Mouse (Mus musculus) heart, embryonic 16.5 days (tissue): ENCODE data around the gene Kcnj4. TPM values are rescaled to one million over a fixed set of nuclear protein-coding genes. Genes with fewer than 3 reads are reported as not detected.
A peak's percentile ranks its signal among the peaks of the same experiment; 100 is the strongest.

Experiments
- ATAC-seq: fragments of 200-750 bp; cut with Nextera tagmentation; replicated peaks from 2 replicates; pipeline ENCODE4 v1.8.0; 2017; ENCODE audit warnings: moderate number of reproducible peaks; ENCODE audit not compliant: insufficient read depth, low FRiP score; ENCODE audit errors: extremely low read depth
- H3K27ac ChIP-seq: fragments of 300-500 bp; sonication (generic); 2 replicates; pipeline ENCODE4 v1.5.1; 2014; ENCODE audit warnings: mild to moderate bottlenecking, low read length, control low read depth, moderate library complexity
- H3K27me3 ChIP-seq: fragments of 300-500 bp; sonication (generic); 2 replicates; pipeline ENCODE4 v1.6.1; 2014; ENCODE audit warnings: low read length, mixed read lengths; ENCODE audit not compliant: control insufficient read depth, insufficient read depth
- H3K36me3 ChIP-seq: fragments of 300-500 bp; sonication (generic); 2 replicates; pipeline ENCODE4 v1.6.1; 2014; ENCODE audit not compliant: control insufficient read depth, insufficient read depth
- H3K4me1 ChIP-seq: fragments of 300-500 bp; sonication (generic); 2 replicates; pipeline ENCODE4 v1.6.1; 2014; ENCODE audit warnings: low read length, mixed read lengths; ENCODE audit not compliant: control insufficient read depth, insufficient read depth
- H3K4me2 ChIP-seq: fragments of 300-500 bp; sonication (generic); 2 replicates; pipeline ENCODE4 v1.6.1; 2014; ENCODE audit warnings: low read depth, mild to moderate bottlenecking, control low read depth, low read length
- H3K4me3 ChIP-seq: fragments of 300-500 bp; sonication (generic); 2 replicates; pipeline ENCODE4 v1.5.1; 2014; ENCODE audit warnings: mild to moderate bottlenecking, control low read depth, low read length
- H3K9ac ChIP-seq: fragments of 300-500 bp; sonication (generic); 2 replicates; pipeline ENCODE4 v1.6.1; 2014; ENCODE audit warnings: low read length, control low read depth
- H3K9me3 ChIP-seq: fragments of 300-500 bp; sonication (generic); replicated peaks from 2 replicates; pipeline ENCODE4 v1.6.1; 2016; ENCODE audit warnings: low read length; ENCODE audit not compliant: control insufficient read depth
- WGBS: fragments of 180-500 bp; shearing (Covaris S2); extraction: QIAGEN DNeasy Blood & Tissue Kit; methylation state at CpG from one replicate; pipeline ENCODE4 v1.1.7; 2014; 5-methylcytosine and 5-hydroxymethylcytosine counted together
- polyA plus RNA-seq: library from polyadenylated mRNA; unstranded; fragments of >200 nt; fragmentation: Nextera tagmentation; extraction: Ambion mirVana; gene quantifications from 2 replicates; pipeline ENCODE4 v1.2.1, GENCODE M21; 2015

Kcnj4 gene
- polyA plus RNA-seq, 1 experiment from 2014 or later = 0.22 TPM

- peak overlapping the region; percentile 96 for H3K4me2 ChIP-seq
- H3K9me3 ChIP-seq = no peaks in the 10 kb centered on the region
- WGBS = under 1% methylated on average over 56 of the region's 71 CpGs
- H3K27me3 ChIP-seq = peaks cover 45% of the 10 kb centered on the region
- H3K27ac ChIP-seq = no peak overlapping the region
- peak; percentile 35 for ATAC-seq
- H3K36me3 ChIP-seq = no peaks in the 10 kb centered on the region
- peaks cover 21% of the 10 kb centered on the region for H3K4me1 ChIP-seq
- peak overlapping the region; percentile 66 for H3K9ac ChIP-seq
- peak overlapping the region; percentile 57 for H3K4me3 ChIP-seq
These were observed 709 bp upstream of the Kcnj4 start for GRCm38 (mm10) chr15:79505616-79506283.

GRCm38 (mm10) chr15:79503438-79503837, 1.6 kb downstream of the Kcnj4 start:
- Histone ChIP-seq H3K27ac (no peak overlapping the region), H3K9ac (no peak overlapping the region), H3K4me3 (no peak overlapping the region), H3K4me1 (peaks cover 20% of the 10 kb centered on the region), H3K4me2 (no peak overlapping the region), H3K36me3 (no peaks in the 10 kb centered on the region), H3K27me3 (peaks cover 35% of the 10 kb centered on the region), H3K9me3 (no peaks in the 10 kb centered on the region)
- WGBS = 68% methylated on average over 5 of the region's 5 CpGs
- no peak for ATAC-seq

DNA sequence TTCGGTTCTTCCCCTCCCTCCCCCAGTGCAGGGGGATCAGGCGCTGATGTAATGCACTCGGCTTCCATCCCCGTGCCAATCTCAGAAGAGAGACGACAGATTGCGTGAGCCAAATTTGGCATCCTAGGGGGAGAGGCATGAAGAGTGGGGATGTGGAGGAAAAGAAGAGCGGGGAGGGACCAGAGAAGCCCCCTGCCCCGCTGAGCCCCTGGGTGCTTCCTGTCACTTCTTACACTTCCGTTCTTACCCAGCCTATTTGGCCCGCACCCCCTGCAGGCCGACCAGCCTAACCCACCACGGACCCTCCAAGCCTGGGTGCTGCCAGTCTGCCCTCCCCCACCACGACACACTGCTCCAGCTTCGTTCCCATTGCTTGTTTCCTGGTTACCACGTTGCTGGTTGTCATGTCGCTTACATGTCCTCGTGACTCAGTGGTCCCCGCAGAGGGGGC, 2.1 kb downstream of the Kcnj4 start:
- Histone ChIP-seq H3K9me3 (no peaks in the 10 kb centered on the region), H3K27ac (no peak overlapping the region), H3K27me3 (peaks cover 30% of the 10 kb centered on the region), H3K9ac (no peak overlapping the region), H3K4me3 (no peak overlapping the region), H3K4me1 (peaks cover 20% of the 10 kb centered on the region), H3K4me2 (peak overlapping the region; percentile 34; the same call in 1 of the 2 replicates), H3K36me3 (no peaks in the 10 kb centered on the region)
- WGBS = 22% methylated on average over 18 of the region's 18 CpGs
- ATAC-seq = 0 out of 2 replicates have a peak, but pooled peaks have one; percentile 26

GRCm38 (mm10) chr15:79500110-79500509, 4.9 kb downstream of the Kcnj4 start:
- Histone ChIP-seq H3K9me3 (no peaks in the 10 kb centered on the region), H3K4me3 (no peak overlapping the region), H3K9ac (no peak overlapping the region; the same call in 1 of the 2 replicates), H3K27me3 (peaks cover 19% of the 10 kb centered on the region), H3K27ac (no peak overlapping the region), H3K4me2 (no peak overlapping the region), H3K36me3 (no peaks in the 10 kb centered on the region), H3K4me1 (peaks cover 16% of the 10 kb centered on the region)
- WGBS = 55% methylated on average over 17 of the region's 17 CpGs
- ATAC-seq = no peak; the same call in 1 of the 2 replicates

GRCm38 (mm10) chr15:79493527-79493926, 11.5 kb downstream of the Kcnj4 start:
- ATAC-seq = no peak
- no peaks in the 10 kb centered on the region for H3K36me3 ChIP-seq
- H3K4me1 ChIP-seq = peaks cover 3% of the 10 kb centered on the region
- H3K27me3 ChIP-seq = peaks cover 22% of the 10 kb centered on the region; the same call in 1 of the 2 replicates
- 29% methylated on average over 18 of the region's 18 CpGs for WGBS
- H3K4me3 ChIP-seq = no peak overlapping the region
- H3K9ac ChIP-seq = 0 out of 2 replicates have a peak overlapping the region, but pooled peaks have one; percentile 12
- H3K4me2 ChIP-seq = peak overlapping the region; percentile 19; the same call in 1 of the 2 replicates
- H3K27ac ChIP-seq = no peak overlapping the region
- no peaks in the 10 kb centered on the region for H3K9me3 ChIP-seq

- H3K27me3 ChIP-seq = peaks cover 19% of the 10 kb centered on the region; the same call in 1 of the 2 replicates
- WGBS = 66% methylated on average over 11 of the region's 11 CpGs
- no peaks in the 10 kb centered on the region for H3K36me3 ChIP-seq
- no peaks in the 10 kb centered on the region for H3K9me3 ChIP-seq
- ATAC-seq = no peak
- H3K27ac ChIP-seq = no peak overlapping the region
- no peak overlapping the region for H3K4me3 ChIP-seq
- H3K4me1 ChIP-seq = peaks cover 3% of the 10 kb centered on the region
- no peak overlapping the region for H3K9ac ChIP-seq
- H3K4me2 ChIP-seq = no peak overlapping the region
These were observed 15.6 kb downstream of the Kcnj4 start for GRCm38 (mm10) chr15:79489463-79489862.

DNA sequence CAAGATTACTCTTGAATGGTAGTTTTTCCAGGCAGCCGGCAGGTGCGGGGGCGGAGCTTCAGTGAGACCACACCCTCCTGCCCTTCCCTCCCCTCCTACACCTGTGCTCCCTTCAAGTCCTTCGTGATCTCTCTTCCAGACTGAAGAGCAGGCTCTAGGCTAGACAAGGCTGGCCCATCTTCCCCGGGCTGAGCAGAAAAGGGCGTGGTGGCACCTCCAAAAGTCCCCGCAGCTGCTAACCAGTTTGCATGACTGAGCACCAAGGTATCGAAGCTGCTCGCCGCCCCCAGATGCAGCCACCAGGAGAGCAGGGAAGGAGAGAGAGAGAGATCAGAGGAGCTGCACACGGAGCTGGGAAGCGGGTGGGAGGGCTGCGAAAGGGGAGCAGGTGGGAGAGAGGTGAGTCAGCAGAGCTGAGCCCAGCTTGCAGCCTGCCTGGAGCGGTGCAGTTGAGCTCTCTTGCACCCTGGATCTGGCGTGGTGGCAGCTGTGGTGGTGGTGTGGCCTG, 23.8 kb downstream of the Kcnj4 start:
- Histone ChIP-seq H3K36me3 (no peaks in the 10 kb centered on the region), H3K9me3 (no peaks in the 10 kb centered on the region), H3K9ac (no peak overlapping the region), H3K4me2 (no peak overlapping the region), H3K4me3 (no peak overlapping the region), H3K27ac (no peak overlapping the region), H3K27me3 (peaks cover 15% of the 10 kb centered on the region), H3K4me1 (peaks cover 10% of the 10 kb centered on the region)
- WGBS = 25% methylated on average over 15 of the region's 15 CpGs
- no peak for ATAC-seq

GRCm38 (mm10) chr15:79477227-79477626, 27.8 kb downstream of the Kcnj4 start:
- H3K4me3 ChIP-seq = no peak overlapping the region
- peak; percentile 50 for ATAC-seq
- H3K4me1 ChIP-seq = peaks cover 10% of the 10 kb centered on the region
- H3K27me3 ChIP-seq = peaks cover 13% of the 10 kb centered on the region
- WGBS = 19% methylated on average over 6 of the region's 6 CpGs
- peak overlapping the region; percentile 25 for H3K9ac ChIP-seq
- no peaks in the 10 kb centered on the region; the same call in none of the 2 replicates for H3K9me3 ChIP-seq
- H3K27ac ChIP-seq = peak overlapping the region; percentile 56
- no peaks in the 10 kb centered on the region for H3K36me3 ChIP-seq
- peak overlapping the region; percentile 23; the same call in 1 of the 2 replicates for H3K4me2 ChIP-seq

DNA sequence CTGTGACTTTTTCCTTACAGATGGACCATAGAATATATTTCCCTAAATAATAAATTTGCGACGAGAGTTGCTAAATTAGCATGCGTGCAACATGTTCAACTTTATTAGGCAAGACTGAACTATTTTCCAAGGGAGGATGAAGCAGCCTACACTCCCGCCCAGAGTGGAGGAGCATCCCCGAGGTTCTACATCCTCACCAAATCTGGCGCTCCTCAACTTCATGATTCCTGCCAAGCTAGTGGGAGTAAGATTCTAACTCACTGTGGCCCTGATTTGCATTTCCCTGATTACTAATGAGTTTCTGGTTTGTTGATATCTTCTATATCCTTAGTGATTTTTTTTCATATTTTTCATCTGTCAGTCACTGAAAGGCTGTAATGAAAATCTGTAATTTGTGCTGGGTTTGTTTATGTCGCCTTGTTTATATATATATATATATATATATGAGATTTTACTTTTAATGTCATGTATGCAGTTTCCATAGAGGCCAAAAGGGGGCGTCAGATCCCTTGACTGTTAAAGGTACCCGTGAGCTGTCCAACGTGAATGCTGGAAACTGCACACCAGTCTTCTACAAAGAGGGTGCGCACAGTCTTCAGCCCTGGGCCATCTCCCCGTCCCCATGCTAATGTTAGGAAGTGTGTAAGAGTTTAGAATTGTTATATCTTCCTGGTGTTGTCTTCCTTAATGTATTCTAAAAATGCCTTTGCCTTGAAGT, 31.2 kb downstream of the Kcnj4 start:
- H3K27ac ChIP-seq = no peak overlapping the region
- H3K4me2 ChIP-seq = no peak overlapping the region
- peaks cover 3% of the 10 kb centered on the region for H3K9me3 ChIP-seq
- H3K9ac ChIP-seq = no peak overlapping the region
- no peak overlapping the region for H3K4me3 ChIP-seq
- H3K27me3 ChIP-seq = no peaks in the 10 kb centered on the region; the same call in 1 of the 2 replicates
- H3K4me1 ChIP-seq = peaks cover 10% of the 10 kb centered on the region
- no peak for ATAC-seq
- H3K36me3 ChIP-seq = no peaks in the 10 kb centered on the region
- 54% methylated on average over 12 of the region's 12 CpGs for WGBS
